Mouse (Mus musculus) mesoderm, embryonic 11.5 days (tissue): ENCODE data around the gene Ephb3.
"Not testable (repeated sequence)": the region's sequence is repeated elsewhere in the genome, so short reads cannot be mapped to it uniquely, and the experiment has no call there.

ENCODE experiments used
- DNase-seq: peaks from one replicate; pipeline ENCODE4 v3.0.0-alpha.2; 2012; ENCODE audit warnings: low read depth, low spot score

Ephb3 gene

GRCm38 (mm10) chr16:21204367-21205092 is at the start of gene Ephb3:
Ephb3 (plus strand) TSS chr16:21204755.
- peak; percentile 100 for DNase-seq

- DNase-seq, result not testable (repeated sequence)
Observed at GRCm38 (mm10) chr16:21156261-21156660, 48.3 kb upstream of the Ephb3 start.

GRCm38 (mm10) chr16:21159226-21159625 is 45.3 kb upstream of the Ephb3 start:
- DNase-seq, result not testable (repeated sequence)

- not testable (repeated sequence) for DNase-seq
Observed at GRCm38 (mm10) chr16:21163423-21163822, 41.1 kb upstream of the Ephb3 start.

- DNase-seq, result not testable (repeated sequence)
Observed at GRCm38 (mm10) chr16:21165343-21166220, 39.0 kb upstream of the Ephb3 start.

GRCm38 (mm10) chr16:21168730-21169129 is 35.8 kb upstream of the Ephb3 start:
- no peak for DNase-seq

GRCm38 (mm10) chr16:21175236-21175635 is 29.3 kb upstream of the Ephb3 start:
- no peak for DNase-seq

GRCm38 (mm10) chr16:21182108-21182507 is 22.4 kb upstream of the Ephb3 start:
- no peak for DNase-seq

GRCm38 (mm10) chr16:21184697-21185096 is 19.9 kb upstream of the Ephb3 start:
- DNase-seq, result no peak

- DNase-seq, result no peak
Observed at GRCm38 (mm10) chr16:21187568-21187967, 17.0 kb upstream of the Ephb3 start.

GRCm38 (mm10) chr16:21188345-21188744 is 16.2 kb upstream of the Ephb3 start:
- no peak for DNase-seq

GRCm38 (mm10) chr16:21191569-21191968 is 13.0 kb upstream of the Ephb3 start:
- DNase-seq, result no peak

GRCm38 (mm10) chr16:21192509-21193354 is 11.8 kb upstream of the Ephb3 start:
- peak; percentile 83 for DNase-seq

- no peak for DNase-seq
Observed at GRCm38 (mm10) chr16:21194182-21194581, 10.4 kb upstream of the Ephb3 start.

GRCm38 (mm10) chr16:21195260-21195866 is 9.2 kb upstream of the Ephb3 start:
- DNase-seq, result no peak

- no peak for DNase-seq
Observed at GRCm38 (mm10) chr16:21196576-21196975, 8.0 kb upstream of the Ephb3 start.

GRCm38 (mm10) chr16:21197542-21197941 is 7.0 kb upstream of the Ephb3 start:
- DNase-seq, result no peak

- DNase-seq, result no peak
Observed at GRCm38 (mm10) chr16:21198006-21198405, 6.5 kb upstream of the Ephb3 start.

GRCm38 (mm10) chr16:21198529-21198928 is 6.0 kb upstream of the Ephb3 start:
- DNase-seq, result no peak

- no peak for DNase-seq
Observed at GRCm38 (mm10) chr16:21199426-21199825, 5.1 kb upstream of the Ephb3 start.

- no peak for DNase-seq
Observed at GRCm38 (mm10) chr16:21202731-21203130, 1.8 kb upstream of the Ephb3 start.
